Mouse (Mus musculus) limb, embryonic 14.5 days (tissue): Measurements from ENCODE around the gene Syvn1. TPM values are rescaled to one million over a fixed set of nuclear protein-coding genes. Genes with fewer than 3 reads are reported as not detected.
"Not testable (repeated sequence)": the region's sequence is repeated elsewhere in the genome, so short reads cannot be mapped to it uniquely, and the experiment has no call there.

Experiments
- ATAC-seq: fragments of 200-750 bp; cut with Nextera tagmentation; 2 replicates; pipeline ENCODE4 v1.8.0; 2017; ENCODE audit warnings: low read depth, moderate number of reproducible peaks, moderate TSS enrichment; ENCODE audit not compliant: low FRiP score
- DNase-seq: peaks from one replicate; pipeline ENCODE4 v3.0.0-alpha.2; 2015; ENCODE audit warnings: low spot score
- H3K27ac ChIP-seq: fragments of 300-500 bp; sonication (generic); replicated peaks from 2 replicates; pipeline ENCODE4 v1.5.1; 2014; ENCODE audit warnings: low read depth, mild to moderate bottlenecking, low read length, moderate library complexity, mixed read lengths
- H3K27me3 ChIP-seq: fragments of 300-500 bp; sonication (generic); 2 replicates; pipeline ENCODE4 v1.6.1; 2014; ENCODE audit warnings: low read length, mixed read lengths; ENCODE audit not compliant: control insufficient read depth, insufficient read depth
- H3K36me3 ChIP-seq: fragments of 300-500 bp; sonication (generic); 2 replicates; pipeline ENCODE4 v1.6.1; 2014; ENCODE audit warnings: mild to moderate bottlenecking, low read length, moderate library complexity, mixed read lengths; ENCODE audit not compliant: control insufficient read depth, insufficient read depth
- H3K4me1 ChIP-seq: fragments of 300-500 bp; sonication (generic); 2 replicates; pipeline ENCODE4 v1.6.1; 2014; ENCODE audit warnings: antibody characterized with exemption, low read length, mixed read lengths; ENCODE audit not compliant: control insufficient read depth, insufficient read depth
- H3K4me2 ChIP-seq: fragments of 300-500 bp; sonication (generic); replicated peaks from 2 replicates; pipeline ENCODE4 v1.6.1; 2014; ENCODE audit warnings: low read depth, mild to moderate bottlenecking, low read length, moderate library complexity; ENCODE audit not compliant: severe bottlenecking
- H3K4me3 ChIP-seq: fragments of 300-500 bp; sonication (generic); replicated peaks from 2 replicates; pipeline ENCODE4 v1.5.1; 2014; ENCODE audit warnings: low read length
- H3K9ac ChIP-seq: fragments of 300-500 bp; sonication (generic); 2 replicates; pipeline ENCODE4 v1.6.1; 2014; ENCODE audit warnings: mild to moderate bottlenecking, low read depth, low read length, moderate library complexity; ENCODE audit not compliant: severe bottlenecking
- H3K9me3 ChIP-seq: fragments of 300-500 bp; sonication (generic); 2 replicates; pipeline ENCODE4 v1.6.1; 2016; ENCODE audit warnings: low read length; ENCODE audit not compliant: control insufficient read depth
- POLR2A ChIP-seq: fragments of 200-500 bp; IDR thresholded peaks from 2 replicates; pipeline ENCODE4 v1.8.0; 2012; ENCODE audit warnings: inconsistent platforms, mild to moderate bottlenecking, moderate library complexity, borderline replicate concordance; ENCODE audit not compliant: insufficient read depth, insufficient read length; ENCODE audit errors: extremely low read depth
- WGBS: fragments of 180-500 bp; shearing (Covaris S2); extraction: QIAGEN DNeasy Blood & Tissue Kit; methylation state at CpG from one replicate; pipeline ENCODE4 v1.1.7; 2014; 5-methylcytosine and 5-hydroxymethylcytosine counted together
- polyA plus RNA-seq, 2 experiments: library from polyadenylated mRNA; depleted of rRNA in 1 of 2; stranded (reverse) in 1 of 2; unstranded in 1 of 2; fragments of >200 nt; fragmentation: Nextera tagmentation in 1 of 2; extraction: Ambion mirVana in 1 of 2; gene quantifications; 2 replicates each; pipeline versions ENCODE4 v1.2.1 to v1.2.3; 2012 to 2014

The Syvn1 gene
- polyA plus RNA-seq, 2 experiments, result 31.5 to 49.2 TPM

GRCm38 (mm10) chr19:6040002-6040401 is 6.4 kb upstream of the Syvn1 start:
- no peaks in the 10 kb centered on the region for H3K36me3 ChIP-seq
- H3K4me1 ChIP-seq, result no peaks in the 10 kb centered on the region
- H3K9me3 ChIP-seq, result no peaks in the 10 kb centered on the region
- no peak for DNase-seq
- no peak for TF ChIP-seq POLR2A
- no peaks in the 10 kb centered on the region for H3K27me3 ChIP-seq
- ATAC-seq, result no peak
- no peak overlapping the region for H3K9ac ChIP-seq
- no peak overlapping the region for H3K4me2 ChIP-seq
- no peak overlapping the region for H3K4me3 ChIP-seq
- H3K27ac ChIP-seq, result no peak overlapping the region

DNA sequence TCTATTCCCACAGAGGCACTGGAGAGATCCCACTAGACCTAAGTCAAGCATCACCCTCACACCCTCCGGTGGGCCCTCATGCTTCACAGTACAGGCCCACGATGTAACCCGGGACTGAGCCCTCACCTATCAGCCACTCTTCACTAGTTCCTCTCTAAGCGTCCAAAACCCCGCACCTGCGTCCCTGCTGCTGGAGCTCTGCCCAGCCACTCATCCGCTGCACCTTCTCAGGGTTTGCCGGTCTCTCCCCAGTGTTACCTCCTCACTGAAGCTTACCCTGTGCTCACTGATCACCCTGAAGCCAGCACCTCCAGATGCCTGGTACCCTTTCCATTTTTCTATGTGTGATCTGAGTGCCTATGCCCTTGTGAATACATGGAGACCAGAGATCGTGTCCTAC is 4.1 kb upstream of the Syvn1 start:
- 85% methylated on average over 9 of the region's 9 CpGs for WGBS
- ATAC-seq, result no peak

DNA sequence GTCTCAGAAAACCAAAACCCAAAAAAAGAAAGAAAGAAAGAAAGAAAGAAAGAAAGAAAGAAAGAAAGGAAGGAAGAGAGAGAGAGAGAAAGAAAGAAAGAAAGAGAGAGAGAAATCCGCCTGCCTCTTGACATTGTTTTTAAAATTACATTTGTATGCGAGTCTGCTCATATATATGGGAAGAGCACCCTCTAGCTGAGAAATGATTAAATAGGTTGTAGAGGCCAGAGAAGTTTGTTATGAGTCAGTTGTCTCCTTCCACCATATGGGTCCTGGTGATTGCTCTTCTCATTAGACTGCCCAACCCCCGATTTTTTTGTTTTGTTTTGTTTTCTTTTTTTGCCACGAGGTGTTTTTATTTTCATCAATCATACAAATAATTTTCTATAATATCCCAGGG is 2.3 kb upstream of the Syvn1 start:
- not testable (repeated sequence) for H3K27me3 ChIP-seq, H3K9me3 ChIP-seq, H3K27ac ChIP-seq, H3K4me3 ChIP-seq, H3K9ac ChIP-seq, H3K4me2 ChIP-seq, ATAC-seq
- Histone ChIP-seq H3K36me3 (peaks cover 13% of the 10 kb centered on the region), H3K4me1 (peaks cover 14% of the 10 kb centered on the region)
- peak; percentile 76 for DNase-seq
- 70% methylated on average over 4 of the region's 4 CpGs for WGBS

More for the DNA sequence above, 4.1 kb upstream of the Syvn1 start:
- TF ChIP-seq POLR2A, result no peak
- Histone ChIP-seq H3K4me1 (peaks cover 5% of the 10 kb centered on the region; the same call in 1 of the 2 replicates), H3K27me3 (no peaks in the 10 kb centered on the region), H3K27ac (0 out of 2 replicates have a peak overlapping the region, but pooled peaks have one; percentile 13), H3K36me3 (no peaks in the 10 kb centered on the region), H3K9ac (no peak overlapping the region), H3K4me2 (no peak overlapping the region), H3K4me3 (no peak overlapping the region), H3K9me3 (no peaks in the 10 kb centered on the region)
- no peak for DNase-seq

DNA sequence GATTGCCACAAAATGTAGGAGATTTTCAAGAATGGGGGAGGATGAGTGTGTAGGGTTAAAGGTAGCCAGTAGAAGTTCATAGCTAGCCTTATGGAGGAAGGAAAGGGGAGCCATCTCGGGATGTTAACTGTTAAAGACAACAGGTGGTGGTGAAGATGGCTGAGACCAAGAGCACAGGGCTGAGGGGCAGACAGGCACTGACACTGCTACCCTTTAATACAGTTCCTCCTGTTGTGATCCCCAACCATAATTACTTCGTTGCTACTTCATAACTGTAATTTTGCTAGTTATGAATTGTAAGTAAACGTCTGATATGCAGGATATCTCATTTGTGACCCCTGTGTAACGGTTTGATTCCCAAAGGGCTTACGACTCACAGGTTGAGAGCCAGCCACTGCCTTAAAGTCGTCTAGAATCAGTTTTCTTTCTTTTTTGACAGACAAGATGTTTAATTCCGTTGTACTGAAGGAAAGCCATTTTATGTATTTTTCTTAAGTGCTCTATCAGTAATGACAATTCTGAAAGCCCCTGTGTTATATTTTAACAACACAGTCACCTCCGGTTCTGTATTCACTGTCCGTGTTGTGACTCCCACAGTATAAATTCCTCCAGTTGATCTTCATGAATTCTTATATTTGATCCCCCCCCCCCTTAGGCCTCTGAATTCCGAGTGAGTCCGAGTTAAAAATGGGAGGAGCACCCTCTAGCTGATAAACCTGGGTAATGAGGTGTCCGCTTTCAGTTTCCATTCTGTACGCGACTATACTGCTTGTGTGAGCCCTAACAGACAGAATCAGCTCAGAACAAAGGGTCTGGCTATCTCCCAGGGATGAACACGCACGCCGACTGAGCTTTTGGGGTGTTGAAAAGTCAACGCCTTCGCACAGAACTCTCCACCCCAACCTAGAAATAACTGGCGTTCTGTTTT is 746 bp upstream of the Syvn1 start:
- no peak; the same call in 1 of the 2 replicates for TF ChIP-seq POLR2A
- Histone ChIP-seq H3K4me2 (peak overlapping the region; percentile 74), H3K9ac (peak overlapping the region; percentile 91), H3K4me3 (peak overlapping the region; percentile 93), H3K36me3 (peaks cover 28% of the 10 kb centered on the region), H3K4me1 (peaks cover 14% of the 10 kb centered on the region), H3K9me3 (no peaks in the 10 kb centered on the region), H3K27ac (peak overlapping the region; percentile 99), H3K27me3 (no peaks in the 10 kb centered on the region)
- 17% methylated on average over 20 of the region's 20 CpGs for WGBS
- ATAC-seq (peak; percentile 25; the same call in 1 of the 2 replicates), DNase-seq (no peak)

DNA sequence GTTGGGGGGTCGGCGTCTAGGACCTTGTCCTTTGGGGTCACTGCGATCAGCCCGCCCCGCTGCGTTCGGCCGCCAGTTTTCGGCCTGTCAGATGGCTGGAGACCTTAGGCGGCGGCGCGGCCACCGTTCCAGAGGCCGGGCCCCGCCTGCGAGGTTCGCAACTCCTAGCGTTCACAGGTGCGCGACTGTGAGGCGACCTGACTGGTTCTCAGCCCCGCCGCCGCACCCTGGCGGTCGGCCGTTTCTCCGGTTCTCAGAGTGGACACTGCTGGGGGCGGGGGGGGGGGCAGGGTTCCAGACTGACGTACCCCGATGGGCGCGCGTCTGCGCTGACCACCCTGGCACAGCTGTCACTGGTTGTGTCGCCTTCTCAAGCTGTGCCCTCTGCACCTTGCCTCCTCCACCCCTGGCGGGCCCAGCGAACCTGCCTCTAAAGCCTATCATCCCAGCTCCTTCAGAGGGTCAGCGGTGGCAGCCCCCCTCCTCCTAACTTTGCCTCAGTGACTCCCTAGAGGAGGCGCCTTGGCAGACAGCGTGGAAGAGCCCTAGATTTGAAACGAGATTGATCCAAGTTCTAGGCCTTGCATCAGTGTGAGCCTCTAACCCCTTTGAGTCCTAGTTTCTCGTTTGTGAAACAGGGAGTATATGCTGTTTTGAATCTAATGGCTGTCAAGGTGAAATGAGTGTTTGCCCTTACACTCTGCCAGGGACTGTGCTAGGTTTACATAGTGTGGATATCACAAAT is 950 bp downstream of the Syvn1 start:
- 6% methylated on average over 22 of the region's 44 CpGs for WGBS
- DNase-seq, result no peak
- Histone ChIP-seq H3K36me3 (peaks cover 45% of the 10 kb centered on the region), H3K27ac (peak overlapping the region; percentile 99), H3K9ac (peak overlapping the region; percentile 91), H3K27me3 (no peaks in the 10 kb centered on the region), H3K4me3 (peak overlapping the region; percentile 93), H3K4me2 (peak overlapping the region; percentile 74), H3K4me1 (peaks cover 14% of the 10 kb centered on the region), H3K9me3 (no peaks in the 10 kb centered on the region)
- ATAC-seq, result no peak
- TF ChIP-seq POLR2A, result no peak
